Mouse (Mus musculus): Measurements from ENCODE around the gene Rtn4rl2.

- no peak for TF ChIP-seq CTCF (IDR thresholded peaks at IDR 0.05)
- no peak for TF ChIP-seq EP300 (IDR thresholded peaks at IDR 0.05; ENCODE audit: insufficient read depth, low read depth, low read length)
- no peak for TF ChIP-seq POLR2A (IDR thresholded peaks at IDR 0.05; ENCODE audit: insufficient read depth, low read depth, low read length)
Observed at GRCm38 (mm10) chr2:84880590-84880989, 5.9 kb downstream of the Rtn4rl2 start.

Data from heart, adult 2 months (tissue).